Mouse (Mus musculus): ENCODE measurements around the gene Surf1. TPM values are rescaled to one million over a fixed set of nuclear protein-coding genes. Genes with fewer than 3 reads are reported as not detected.

Surf1 gene
- polyA plus RNA-seq, 2 experiments: 25.8 to 31.7 TPM

GRCm38 (mm10) chr2:26957488-26957859 is 41.1 kb upstream of the Surf1 start:
- H3K4me2 ChIP-seq (ENCODE audit: low read depth): no peak overlapping the region
- peaks cover 0 to 15% of the 10 kb centered on the region in 2 experiments; a peak in 3 of 4 replicates for H3K4me1 ChIP-seq (replicated peaks; ENCODE audit: control insufficient read depth in 2 of 2, insufficient read depth in 2 of 2, low read length in 1 of 2)
- H3K27me3 ChIP-seq (ENCODE audit: control insufficient read depth, insufficient read depth, low read length): no peaks in the 10 kb centered on the region
- TF ChIP-seq CTCF (IDR thresholded peaks at IDR 0.05; ENCODE audit: low read depth) (no peak), EP300 (IDR thresholded peaks at IDR 0.05; ENCODE audit: low read depth) (no peak)
- ATAC-seq (ENCODE audit: insufficient read depth) (peak; percentile 36; the same call in 1 of the 2 replicates), DNase-seq (ENCODE audit: low read depth in 3 of 3, low spot score in 3 of 3) (no peak)
- no peaks in the 10 kb centered on the region for H3K9me3 ChIP-seq (ENCODE audit: control insufficient read depth, low read length)
- H3K9ac ChIP-seq (replicated peaks): no peak overlapping the region
- H3K4me3 ChIP-seq (ENCODE audit: insufficient read depth in 1 of 2, low read depth in 2 of 2, low read length in 2 of 2): no peak overlapping the region
- H3K27ac ChIP-seq: no peak overlapping the region
- peaks cover 65% of the 10 kb centered on the region for H3K36me3 ChIP-seq (replicated peaks; ENCODE audit: control insufficient read depth, insufficient read depth, low read depth)
- WGBS (ENCODE audit: insufficient replicate concordance): 76% methylated on average over 2 of the region's 2 CpGs

DNA sequence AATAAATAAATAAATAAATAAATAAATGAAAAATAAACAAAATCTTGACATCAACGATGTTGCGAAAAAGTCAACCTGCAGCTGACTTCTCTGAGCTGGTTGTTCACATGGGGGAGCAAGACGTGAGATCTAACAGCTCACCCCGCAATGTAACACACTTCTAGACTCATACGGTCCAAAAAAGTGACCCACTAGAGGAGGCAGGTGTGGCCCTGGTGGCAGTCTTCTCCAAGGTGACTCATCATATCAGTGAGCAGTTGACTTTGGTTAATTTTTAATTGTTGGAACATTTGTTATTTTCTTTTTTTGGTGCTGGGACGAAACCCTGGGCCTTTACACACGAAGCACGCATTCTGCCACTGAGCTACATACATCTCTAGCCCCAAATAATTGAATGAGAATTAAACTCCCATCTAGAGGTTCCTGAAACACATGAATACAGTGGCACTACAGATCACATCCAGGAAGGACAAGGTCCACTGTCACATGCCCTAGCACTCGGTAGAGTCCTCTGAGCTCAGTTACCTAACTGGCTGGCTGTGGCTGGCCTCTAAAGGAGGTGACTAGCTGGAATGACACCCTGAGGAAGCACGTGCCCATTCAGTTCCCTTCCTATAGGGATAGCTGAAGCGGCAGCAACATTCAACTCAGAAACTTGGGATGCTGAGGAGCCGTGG is 40.6 kb upstream of the Surf1 start:
- Histone ChIP-seq H3K4me1 (replicated peaks; ENCODE audit: control insufficient read depth in 2 of 2, insufficient read depth in 2 of 2, low read length in 1 of 2) (peaks cover 0 to 10% of the 10 kb centered on the region in 2 experiments; a peak in 3 of 4 replicates), H3K9ac (replicated peaks) (no peak overlapping the region), H3K36me3 (replicated peaks; ENCODE audit: control insufficient read depth, insufficient read depth, low read depth) (peaks cover 65% of the 10 kb centered on the region), H3K27me3 (ENCODE audit: control insufficient read depth, insufficient read depth, low read length) (no peaks in the 10 kb centered on the region), H3K4me2 (ENCODE audit: low read depth) (no peak overlapping the region), H3K9me3 (ENCODE audit: control insufficient read depth, low read length) (no peaks in the 10 kb centered on the region), H3K4me3 (ENCODE audit: insufficient read depth in 1 of 2, low read depth in 2 of 2, low read length in 2 of 2) (no peak overlapping the region), H3K27ac (no peak overlapping the region)
- TF ChIP-seq CTCF (IDR thresholded peaks at IDR 0.05; ENCODE audit: low read depth): no peak
- no peak for TF ChIP-seq EP300 (IDR thresholded peaks at IDR 0.05; ENCODE audit: low read depth)
- ATAC-seq (ENCODE audit: insufficient read depth) (peak; percentile 66), DNase-seq (ENCODE audit: low read depth in 3 of 3, low spot score in 3 of 3) (no peak)
- 80% methylated on average over 12 of the region's 12 CpGs for WGBS (ENCODE audit: insufficient replicate concordance)

DNA sequence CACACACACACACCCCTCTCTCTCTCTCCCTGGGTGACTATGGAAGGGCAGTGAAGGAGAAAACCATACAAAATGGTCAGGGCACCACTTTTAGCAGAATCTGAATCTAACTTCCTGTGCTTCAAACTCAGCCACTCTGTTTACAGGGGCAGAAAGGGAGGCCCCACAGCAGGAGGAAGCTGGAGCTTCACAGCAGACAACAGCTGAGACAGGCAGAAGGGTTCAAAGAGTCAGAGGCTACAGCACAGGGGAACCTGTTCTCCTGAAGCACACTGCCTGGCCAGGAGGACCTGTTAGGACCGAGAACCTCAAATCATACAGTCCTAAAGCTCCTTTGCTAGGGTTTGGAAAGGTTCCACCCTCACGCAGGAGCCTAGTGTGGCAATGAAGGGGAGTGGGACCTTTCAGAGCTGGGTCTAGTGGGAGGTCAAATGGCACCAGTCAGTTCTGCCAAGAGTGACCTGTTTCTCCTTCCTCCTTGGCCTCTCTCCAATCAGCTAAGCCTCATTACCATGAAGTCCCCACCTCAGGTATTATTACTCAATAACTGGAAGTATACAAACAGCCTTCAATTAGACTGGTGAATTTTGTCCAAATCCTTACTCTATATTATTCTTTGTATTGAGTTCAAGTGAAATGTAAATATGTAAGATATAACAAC is 38.5 kb upstream of the Surf1 start:
- Histone ChIP-seq H3K4me1 (replicated peaks; ENCODE audit: control insufficient read depth in 2 of 2, insufficient read depth in 2 of 2, low read length in 1 of 2) (peaks cover 0 to 8% of the 10 kb centered on the region in 2 experiments; a peak in 1 of 4 replicates), H3K27me3 (ENCODE audit: control insufficient read depth, insufficient read depth, low read length) (no peaks in the 10 kb centered on the region), H3K36me3 (replicated peaks; ENCODE audit: control insufficient read depth, insufficient read depth, low read depth) (peaks cover 55% of the 10 kb centered on the region), H3K9me3 (ENCODE audit: control insufficient read depth, low read length) (no peaks in the 10 kb centered on the region), H3K4me3 (ENCODE audit: insufficient read depth in 1 of 2, low read depth in 2 of 2, low read length in 2 of 2) (no peak overlapping the region), H3K27ac (no peak overlapping the region), H3K9ac (replicated peaks) (no peak overlapping the region), H3K4me2 (ENCODE audit: low read depth) (no peak overlapping the region)
- no peak for TF ChIP-seq CTCF (IDR thresholded peaks at IDR 0.05; ENCODE audit: low read depth)
- TF ChIP-seq EP300 (IDR thresholded peaks at IDR 0.05; ENCODE audit: low read depth): no peak
- no peak for DNase-seq (ENCODE audit: low read depth in 3 of 3, low spot score in 3 of 3)
- 83% methylated on average over 2 of the region's 2 CpGs for WGBS (ENCODE audit: insufficient replicate concordance)
- ATAC-seq (ENCODE audit: insufficient read depth): no peak

DNA sequence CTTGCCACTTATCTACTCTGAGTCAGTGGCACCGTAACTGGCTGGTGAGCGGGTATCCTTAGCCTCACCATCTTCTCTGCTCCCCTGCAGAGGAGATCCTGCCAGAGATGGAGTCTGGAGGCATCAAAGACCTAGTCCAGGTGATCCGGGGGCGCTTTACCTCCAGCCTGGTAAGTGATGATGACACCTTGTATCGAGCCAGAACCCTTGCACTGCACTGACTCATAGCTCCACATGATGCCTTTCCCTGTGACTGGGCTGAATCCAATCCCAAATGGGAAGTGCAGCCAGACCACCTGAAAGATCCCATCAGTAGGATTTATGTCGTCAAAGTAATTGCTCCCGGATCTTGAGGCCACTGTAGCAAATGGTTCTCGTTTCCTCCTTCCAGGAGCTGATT is 36.5 kb upstream of the Surf1 start:
- 82% methylated on average over 8 of the region's 8 CpGs for WGBS (ENCODE audit: insufficient replicate concordance)
- ATAC-seq (ENCODE audit: insufficient read depth): no peak
- DNase-seq (ENCODE audit: low read depth in 3 of 3, low spot score in 3 of 3): no peak
- TF ChIP-seq CTCF (IDR thresholded peaks at IDR 0.05; ENCODE audit: low read depth) (no peak), EP300 (IDR thresholded peaks at IDR 0.05; ENCODE audit: low read depth) (no peak)
- Histone ChIP-seq H3K9me3 (ENCODE audit: control insufficient read depth, low read length) (no peaks in the 10 kb centered on the region), H3K4me3 (ENCODE audit: insufficient read depth in 1 of 2, low read depth in 2 of 2, low read length in 2 of 2) (no peak overlapping the region), H3K27ac (no peak overlapping the region), H3K27me3 (ENCODE audit: control insufficient read depth, insufficient read depth, low read length) (no peaks in the 10 kb centered on the region), H3K9ac (replicated peaks) (no peak overlapping the region), H3K4me1 (replicated peaks; ENCODE audit: control insufficient read depth in 2 of 2, insufficient read depth in 2 of 2, low read length in 1 of 2) (peaks cover 0 to 6% of the 10 kb centered on the region in 2 experiments; a peak in 1 of 4 replicates), H3K4me2 (ENCODE audit: low read depth) (no peak overlapping the region), H3K36me3 (replicated peaks; ENCODE audit: control insufficient read depth, insufficient read depth, low read depth) (peaks cover 41% of the 10 kb centered on the region)

DNA sequence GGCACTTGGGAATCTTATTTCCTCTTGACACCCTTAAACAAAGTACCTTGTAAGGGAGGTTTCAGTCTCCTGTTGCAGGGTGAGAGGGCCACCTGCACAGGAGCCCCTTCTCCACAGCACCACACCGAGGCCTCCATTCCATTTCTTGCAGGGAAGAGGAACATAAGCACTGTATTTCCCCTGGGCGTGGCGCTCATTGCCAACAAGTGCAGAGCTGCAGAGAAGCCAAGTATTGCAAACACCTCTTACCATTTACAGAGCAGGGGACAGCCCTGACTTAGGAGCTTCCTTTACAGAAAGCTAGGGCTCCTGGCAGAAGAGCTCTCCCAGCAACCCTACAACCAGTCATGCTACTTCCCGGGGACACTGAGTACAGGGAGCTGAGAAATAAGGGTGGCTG is 35.9 kb upstream of the Surf1 start:
- Histone ChIP-seq H3K36me3 (replicated peaks; ENCODE audit: control insufficient read depth, insufficient read depth, low read depth) (peaks cover 34% of the 10 kb centered on the region), H3K4me1 (replicated peaks; ENCODE audit: control insufficient read depth in 2 of 2, insufficient read depth in 2 of 2, low read length in 1 of 2) (peaks cover 0 to 2% of the 10 kb centered on the region in 2 experiments; a peak in 1 of 4 replicates), H3K27me3 (ENCODE audit: control insufficient read depth, insufficient read depth, low read length) (no peaks in the 10 kb centered on the region), H3K27ac (no peak overlapping the region), H3K9ac (replicated peaks) (no peak overlapping the region), H3K9me3 (ENCODE audit: control insufficient read depth, low read length) (no peaks in the 10 kb centered on the region), H3K4me2 (ENCODE audit: low read depth) (no peak overlapping the region), H3K4me3 (ENCODE audit: insufficient read depth in 1 of 2, low read depth in 2 of 2, low read length in 2 of 2) (no peak overlapping the region)
- ATAC-seq (ENCODE audit: insufficient read depth): no peak
- TF ChIP-seq CTCF (IDR thresholded peaks at IDR 0.05; ENCODE audit: low read depth): no peak
- WGBS (ENCODE audit: insufficient replicate concordance): 77% methylated on average over 4 of the region's 4 CpGs
- DNase-seq (ENCODE audit: low read depth in 3 of 3, low spot score in 3 of 3): no peak
